Mouse (Mus musculus) midbrain, postnatal 0 days (tissue): Measurements from ENCODE around the gene Fam3b. TPM values are rescaled to one million over a fixed set of nuclear protein-coding genes. Genes with fewer than 3 reads are reported as not detected.

Source experiments
- ATAC-seq: fragments of 200-750 bp; cut with Nextera tagmentation; 2 replicates; pipeline ENCODE4 v1.8.0; 2017; ENCODE audit warnings: moderate number of reproducible peaks, mild to moderate bottlenecking, moderate TSS enrichment, moderate library complexity; ENCODE audit not compliant: low FRiP score
- DNase-seq: peaks from one replicate; pipeline ENCODE4 v3.0.0-alpha.2; 2015; ENCODE audit warnings: low spot score
- H3K27ac ChIP-seq: fragments of 300-500 bp; sonication (generic); 2 replicates; pipeline ENCODE4 v1.5.1; 2014; ENCODE audit warnings: low read depth, mild to moderate bottlenecking, low read length, mixed read lengths
- H3K27me3 ChIP-seq: fragments of 300-500 bp; sonication (generic); 2 replicates; pipeline ENCODE4 v1.6.1; 2014; ENCODE audit warnings: low read length, control low read depth, mixed read lengths; ENCODE audit not compliant: insufficient read depth
- H3K36me3 ChIP-seq: fragments of 300-500 bp; sonication (generic); 2 replicates; pipeline ENCODE4 v1.6.1; 2014; ENCODE audit warnings: low read length, control low read depth, mixed read lengths; ENCODE audit not compliant: insufficient read depth
- H3K4me1 ChIP-seq: fragments of 300-500 bp; sonication (generic); 2 replicates; pipeline ENCODE4 v1.6.1; 2014; ENCODE audit warnings: mild to moderate bottlenecking, control low read depth, antibody characterized with exemption, low read length, mixed read lengths; ENCODE audit not compliant: insufficient read depth
- H3K4me2 ChIP-seq: fragments of 300-500 bp; sonication (generic); 2 replicates; pipeline ENCODE4 v1.6.1; 2014; ENCODE audit warnings: low read depth, mild to moderate bottlenecking, low read length, mixed read lengths; ENCODE audit not compliant: poor library complexity, severe bottlenecking
- H3K4me3 ChIP-seq: fragments of 300-500 bp; sonication (generic); 2 replicates; pipeline ENCODE4 v1.5.1; 2014; ENCODE audit warnings: low read depth, mild to moderate bottlenecking, low read length, moderate library complexity
- H3K9ac ChIP-seq: fragments of 300-500 bp; sonication (generic); replicated peaks from 2 replicates; pipeline ENCODE4 v1.6.1; 2014; ENCODE audit warnings: mild to moderate bottlenecking, low read length, moderate library complexity, mixed read lengths; ENCODE audit not compliant: poor library complexity, severe bottlenecking
- H3K9me3 ChIP-seq: fragments of 300-500 bp; sonication (generic); 2 replicates; pipeline ENCODE4 v1.6.1; 2016; ENCODE audit warnings: low read length, control low read depth
- CTCF ChIP-seq: IDR thresholded peaks from 2 replicates; pipeline ENCODE4 v1.5.1; 2016; ENCODE audit warnings: antibody characterized with exemption, mild to moderate bottlenecking
- WGBS: fragments of 180-500 bp; shearing (Covaris S2); extraction: QIAGEN DNeasy Blood & Tissue Kit; methylation state at CpG from one replicate; pipeline ENCODE4 v1.1.7; 2014; 5-methylcytosine and 5-hydroxymethylcytosine counted together
- polyA plus RNA-seq: library from polyadenylated mRNA; unstranded; fragments of >200 nt; fragmentation: Nextera tagmentation; extraction: Ambion mirVana; gene quantifications from 2 replicates; pipeline ENCODE4 v1.2.1, GENCODE M21; 2015
- total RNA-seq: library from RNA; depleted of rRNA; stranded (reverse); fragments of >200 nt; gene quantifications from 2 replicates; pipeline ENCODE4 v1.2.3, GENCODE M21; 2014

Gene Fam3b
- total and polyA plus RNA-seq, 2 experiments from 2014 or later = not detected

DNA sequence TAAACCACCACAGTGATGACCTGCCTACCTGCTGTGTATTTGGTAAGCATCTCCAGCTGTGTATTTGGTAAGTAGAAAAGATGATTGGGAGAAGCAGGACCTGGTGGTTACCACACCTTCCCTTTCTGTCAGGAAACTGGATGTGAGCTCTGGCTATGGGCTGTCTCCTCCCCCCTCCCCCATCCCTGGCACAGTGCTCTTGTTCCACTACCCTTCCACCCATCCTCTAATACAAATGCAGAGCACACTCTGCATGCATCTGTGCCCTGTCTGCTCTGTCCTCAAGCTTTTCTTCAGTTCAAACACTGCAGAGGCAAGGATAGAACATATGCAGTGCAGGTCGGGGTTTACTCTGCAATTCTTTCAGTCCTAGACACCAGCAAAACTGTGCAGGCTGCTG is 19.8 kb upstream of the Fam3b start:
- Histone ChIP-seq H3K4me2 (peak overlapping the region; percentile 22; the same call in 1 of the 2 replicates), H3K36me3 (no peaks in the 10 kb centered on the region), H3K27ac (peak overlapping the region; percentile 64), H3K9me3 (no peaks in the 10 kb centered on the region), H3K4me3 (no peak overlapping the region), H3K4me1 (no peaks in the 10 kb centered on the region; the same call in 1 of the 2 replicates), H3K9ac (no peak overlapping the region), H3K27me3 (no peaks in the 10 kb centered on the region)
- no peak for DNase-seq
- WGBS = 40% methylated on average over 1 of the region's 1 CpGs
- TF ChIP-seq CTCF = no peak
- ATAC-seq = peak; percentile 17; the same call in 1 of the 2 replicates

DNA sequence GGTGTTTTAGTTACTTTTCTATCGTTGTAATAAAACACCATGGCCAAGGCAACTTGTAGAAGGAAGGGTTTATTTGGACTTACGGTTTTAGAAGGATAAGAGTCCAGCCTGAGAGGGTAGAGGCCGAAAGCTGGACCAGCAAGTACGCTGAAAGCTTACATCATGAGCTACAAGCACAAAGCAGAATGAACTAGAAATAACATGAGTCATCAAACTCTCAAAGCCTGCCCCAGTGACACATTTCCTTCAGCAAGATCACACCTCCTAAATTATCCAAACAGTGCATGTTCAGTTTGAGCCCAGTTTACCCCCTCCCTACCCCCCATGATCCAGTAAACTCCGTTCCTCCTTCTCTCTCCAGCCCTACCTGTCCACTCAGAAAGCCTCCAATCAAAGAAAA is 19.1 kb upstream of the Fam3b start:
- no peaks in the 10 kb centered on the region for H3K27me3 ChIP-seq
- ATAC-seq = no peak
- H3K9me3 ChIP-seq = no peaks in the 10 kb centered on the region
- TF ChIP-seq CTCF = no peak
- no peaks in the 10 kb centered on the region; the same call in 1 of the 2 replicates for H3K4me1 ChIP-seq
- H3K4me2 ChIP-seq = no peak overlapping the region
- H3K36me3 ChIP-seq = no peaks in the 10 kb centered on the region
- no peak overlapping the region for H3K27ac ChIP-seq
- H3K9ac ChIP-seq = no peak overlapping the region
- H3K4me3 ChIP-seq = no peak overlapping the region
- DNase-seq = no peak
- 91% methylated on average over 5 of the region's 5 CpGs for WGBS

DNA sequence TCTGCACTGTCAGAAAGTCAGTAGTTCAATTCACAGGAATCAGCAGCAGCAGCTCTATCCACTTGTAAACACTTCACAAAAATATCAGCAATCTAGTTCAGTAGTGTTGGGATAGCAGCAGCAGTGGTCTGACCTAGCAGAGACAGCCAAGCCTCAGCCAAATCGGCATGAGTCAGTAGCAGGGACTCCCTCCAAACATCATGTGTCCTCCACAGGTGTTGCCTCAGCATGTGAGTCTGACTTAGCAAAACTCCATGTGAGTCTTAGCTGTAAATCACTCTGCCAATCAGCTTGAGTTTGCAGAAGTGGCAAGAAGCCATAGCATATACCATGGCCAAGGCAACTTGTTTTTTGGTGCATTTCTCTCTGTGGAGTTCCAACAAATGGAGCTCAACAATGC is 18.5 kb upstream of the Fam3b start:
- 93% methylated on average over 1 of the region's 1 CpGs for WGBS
- Histone ChIP-seq H3K4me1 (no peaks in the 10 kb centered on the region; the same call in 1 of the 2 replicates), H3K9me3 (no peaks in the 10 kb centered on the region), H3K36me3 (no peaks in the 10 kb centered on the region), H3K27me3 (no peaks in the 10 kb centered on the region), H3K4me2 (no peak overlapping the region), H3K27ac (no peak overlapping the region), H3K4me3 (no peak overlapping the region), H3K9ac (no peak overlapping the region)
- ATAC-seq (no peak), DNase-seq (no peak)
- no peak for TF ChIP-seq CTCF

DNA sequence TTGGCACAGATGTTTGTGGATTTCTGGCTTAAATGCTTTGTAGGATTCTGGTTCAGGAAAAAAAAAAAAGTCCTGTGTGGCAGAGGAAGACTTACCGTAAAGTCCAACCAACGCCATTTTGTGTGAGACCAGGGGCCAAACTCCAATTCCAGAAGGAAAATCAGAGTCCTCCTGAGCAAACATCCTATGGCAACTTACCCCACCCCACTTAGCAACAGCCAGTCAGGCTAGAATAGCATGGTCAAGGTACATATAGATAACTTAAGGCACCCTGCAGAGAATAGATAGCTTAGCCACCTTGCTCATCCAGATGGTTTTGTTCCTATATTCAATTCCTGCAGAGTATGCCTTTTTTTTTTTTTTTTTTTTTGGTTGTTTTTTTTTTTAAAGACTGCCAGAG is 14.6 kb upstream of the Fam3b start:
- no peak overlapping the region for H3K4me3 ChIP-seq
- no peak overlapping the region for H3K27ac ChIP-seq
- no peaks in the 10 kb centered on the region for H3K4me1 ChIP-seq
- H3K36me3 ChIP-seq = no peaks in the 10 kb centered on the region
- TF ChIP-seq CTCF = no peak
- H3K9me3 ChIP-seq = no peaks in the 10 kb centered on the region
- H3K27me3 ChIP-seq = no peaks in the 10 kb centered on the region
- DNase-seq (no peak), ATAC-seq (no peak)
- H3K4me2 ChIP-seq = no peak overlapping the region
- no peak overlapping the region for H3K9ac ChIP-seq
- 88% methylated on average over 2 of the region's 2 CpGs for WGBS

DNA sequence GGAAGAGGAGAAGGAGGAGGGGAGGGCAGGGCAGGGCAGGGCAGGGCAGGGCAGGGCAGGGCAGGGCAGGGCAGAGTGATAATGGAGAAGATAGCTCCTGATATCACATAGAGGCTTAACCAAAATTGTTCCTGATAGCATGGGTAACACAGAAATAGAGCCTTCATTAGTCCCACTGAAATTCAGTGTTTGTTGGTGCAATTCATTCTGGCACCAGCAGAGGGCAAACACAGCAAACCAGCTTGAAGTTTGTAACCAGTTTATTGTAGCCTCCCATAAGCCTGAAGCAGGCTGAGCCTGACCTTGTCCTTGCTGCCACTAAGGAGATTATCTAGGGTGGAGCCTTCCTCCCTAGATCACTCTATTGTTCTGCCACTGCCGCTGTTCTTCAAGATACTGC is 8.4 kb upstream of the Fam3b start:
- Histone ChIP-seq H3K9ac (no peak overlapping the region), H3K4me3 (no peak overlapping the region), H3K4me2 (no peak overlapping the region), H3K27me3 (no peaks in the 10 kb centered on the region), H3K4me1 (no peaks in the 10 kb centered on the region), H3K27ac (no peak overlapping the region), H3K9me3 (no peaks in the 10 kb centered on the region), H3K36me3 (no peaks in the 10 kb centered on the region)
- peak; percentile 86 for TF ChIP-seq CTCF
- whole genome bisulfite sequencing = 10% methylated on average over 1 of the region's 1 CpGs
- no peak for ATAC-seq
- DNase-seq = peak; percentile 71

DNA sequence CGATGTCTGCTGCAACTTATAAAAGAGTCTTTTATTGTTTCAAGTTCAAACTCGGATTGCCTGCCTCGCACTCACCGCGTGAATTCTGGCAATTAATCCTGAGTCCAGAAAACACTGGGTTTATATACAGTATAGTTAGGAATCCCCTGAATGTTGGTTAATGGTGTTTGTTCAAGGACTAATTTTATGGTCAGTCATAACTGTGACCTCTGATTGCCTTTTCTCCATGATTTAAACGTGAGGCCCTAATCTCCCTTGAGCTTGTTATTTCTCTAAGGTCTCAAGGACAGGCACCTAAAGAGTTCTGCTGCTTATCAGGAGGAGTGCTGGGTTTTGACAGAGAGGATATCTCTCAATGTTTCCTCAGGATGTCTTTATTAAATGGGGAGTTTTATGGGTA is 7.4 kb upstream of the Fam3b start:
- Histone ChIP-seq H3K4me2 (no peak overlapping the region), H3K27ac (no peak overlapping the region), H3K4me3 (no peak overlapping the region), H3K27me3 (no peaks in the 10 kb centered on the region), H3K9me3 (no peaks in the 10 kb centered on the region), H3K36me3 (no peaks in the 10 kb centered on the region), H3K9ac (no peak overlapping the region), H3K4me1 (no peaks in the 10 kb centered on the region)
- DNase-seq (no peak), ATAC-seq (no peak)
- no peak for TF ChIP-seq CTCF
- 85% methylated on average over 6 of the region's 6 CpGs for WGBS
